Mouse (Mus musculus): ENCODE results near the gene Smad3. TPM values are rescaled to one million over a fixed set of nuclear protein-coding genes. Genes with fewer than 3 reads are reported as not detected.
A peak's percentile ranks its signal among the peaks of the same experiment; 100 is the strongest.

Smad3 gene
- polyA plus RNA-seq, 1 experiment: 25.5 TPM

DNA sequence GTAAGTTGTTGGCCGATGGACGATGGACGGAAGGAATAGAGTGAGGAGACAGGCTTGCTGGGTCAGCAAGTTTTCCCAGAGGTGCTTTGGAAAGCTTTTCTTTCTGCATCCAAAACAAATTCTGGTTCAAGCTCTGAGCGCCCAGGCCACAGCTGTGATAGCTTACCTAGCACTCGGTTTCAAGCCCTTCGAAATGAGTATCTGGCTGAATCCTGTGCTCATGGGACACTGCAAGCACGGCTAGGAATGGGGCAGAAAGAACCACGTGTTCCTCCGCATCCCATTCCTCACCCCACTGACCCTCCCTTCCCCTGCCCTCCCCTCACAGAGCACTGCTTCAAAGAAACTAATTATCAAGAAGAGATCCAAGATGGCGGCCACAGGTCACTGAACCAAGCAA, 28.8 kb downstream of the Smad3 start:
- H3K36me3 ChIP-seq (ENCODE audit: control insufficient read depth, insufficient read depth): no peaks in the 10 kb centered on the region
- no peaks in the 10 kb centered on the region for H3K27me3 ChIP-seq (ENCODE audit: control insufficient read depth, insufficient read depth, insufficient read length)
- no peak overlapping the region for H3K4me3 ChIP-seq
- H3K4me2 ChIP-seq (ENCODE audit: low read depth): no peak overlapping the region
- H3ac ChIP-seq (ENCODE audit: control insufficient read depth, insufficient read length): no peak overlapping the region
- peaks cover 5% of the 10 kb centered on the region for H3K79me2 ChIP-seq (ENCODE audit: control insufficient read depth, insufficient read depth)
- TF ChIP-seq SRF (IDR thresholded peaks at IDR 0.05; ENCODE audit: control insufficient read depth, insufficient read length, low read depth) (no peak), MYOG (IDR thresholded peaks at IDR 0.05; ENCODE audit: control insufficient read depth in 1 of 3, insufficient read depth in 1 of 3, insufficient read length in 2 of 3, low read depth in 2 of 3) (no peak), POLR2A (IDR thresholded peaks at IDR 0.05; ENCODE audit: insufficient read length, low read depth) (no peak), POLR2AphosphoS2 (IDR thresholded peaks at IDR 0.05; ENCODE audit: insufficient read length, low read depth) (no peak), TCF3 (IDR thresholded peaks at IDR 0.05; ENCODE audit: insufficient read length, low read depth) (no peak), USF1 (IDR thresholded peaks at IDR 0.05; ENCODE audit: low read depth) (no peak), MAX (IDR thresholded peaks at IDR 0.05; ENCODE audit: low read depth) (no peak), MYOD1 (IDR thresholded peaks at IDR 0.05; ENCODE audit: control insufficient read depth in 1 of 3, insufficient read length in 2 of 3, low read depth in 2 of 3) (no peak), CEBPB (IDR thresholded peaks at IDR 0.05; ENCODE audit: insufficient read depth, poor library complexity, severe bottlenecking) (no peak), TCF12 (IDR thresholded peaks at IDR 0.05; ENCODE audit: insufficient read depth, poor library complexity, severe bottlenecking) (no peak), REST (IDR thresholded peaks at IDR 0.05; ENCODE audit: insufficient read depth, insufficient read length) (no peak), E2F4 (IDR thresholded peaks at IDR 0.05; ENCODE audit: insufficient read depth) (no peak)

DNA sequence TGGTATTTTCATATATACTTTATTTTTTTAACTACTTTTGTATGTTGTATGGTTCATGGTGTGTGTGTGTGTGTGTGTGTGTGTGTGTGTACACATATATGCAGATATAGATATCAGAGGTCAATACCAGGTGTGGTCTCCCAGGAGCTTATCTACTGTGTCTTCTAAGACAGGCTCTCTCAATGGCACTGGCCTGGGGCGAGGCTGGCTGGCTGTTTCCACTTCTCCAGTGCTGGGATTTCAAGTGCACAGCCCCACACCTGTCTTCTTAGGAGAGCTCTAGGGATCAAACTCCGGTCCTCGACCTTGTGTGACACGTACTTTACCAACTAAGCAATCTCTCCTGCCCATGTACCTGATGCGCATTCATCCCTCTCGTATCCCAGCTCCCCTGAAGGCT, 30.7 kb downstream of the Smad3 start:
- TF ChIP-seq SRF (IDR thresholded peaks at IDR 0.05; ENCODE audit: control insufficient read depth, insufficient read length, low read depth) (no peak), TCF12 (IDR thresholded peaks at IDR 0.05; ENCODE audit: insufficient read depth, poor library complexity, severe bottlenecking) (no peak), MYOD1 (IDR thresholded peaks at IDR 0.05; ENCODE audit: control insufficient read depth in 1 of 3, insufficient read length in 2 of 3, low read depth in 2 of 3) (no peak), POLR2A (IDR thresholded peaks at IDR 0.05; ENCODE audit: insufficient read length, low read depth) (no peak), TCF3 (IDR thresholded peaks at IDR 0.05; ENCODE audit: insufficient read length, low read depth) (no peak), REST (IDR thresholded peaks at IDR 0.05; ENCODE audit: insufficient read depth, insufficient read length) (no peak), E2F4 (IDR thresholded peaks at IDR 0.05; ENCODE audit: insufficient read depth) (no peak), POLR2AphosphoS2 (IDR thresholded peaks at IDR 0.05; ENCODE audit: insufficient read length, low read depth) (no peak), MAX (IDR thresholded peaks at IDR 0.05; ENCODE audit: low read depth) (no peak), MYOG (IDR thresholded peaks at IDR 0.05; ENCODE audit: control insufficient read depth in 1 of 3, insufficient read depth in 1 of 3, insufficient read length in 2 of 3, low read depth in 2 of 3) (no peak), CEBPB (IDR thresholded peaks at IDR 0.05; ENCODE audit: insufficient read depth, poor library complexity, severe bottlenecking) (no peak)
- peaks cover 6% of the 10 kb centered on the region for H3K79me2 ChIP-seq (ENCODE audit: control insufficient read depth, insufficient read depth)
- H3K36me3 ChIP-seq (ENCODE audit: control insufficient read depth, insufficient read depth): no peaks in the 10 kb centered on the region
- no peaks in the 10 kb centered on the region for H3K27me3 ChIP-seq (ENCODE audit: control insufficient read depth, insufficient read depth, insufficient read length)
- H3K4me2 ChIP-seq (ENCODE audit: low read depth): peak overlapping the region; percentile 67
- no peak overlapping the region for H3ac ChIP-seq (ENCODE audit: control insufficient read depth, insufficient read length)
- no peak overlapping the region for H3K4me3 ChIP-seq

DNA sequence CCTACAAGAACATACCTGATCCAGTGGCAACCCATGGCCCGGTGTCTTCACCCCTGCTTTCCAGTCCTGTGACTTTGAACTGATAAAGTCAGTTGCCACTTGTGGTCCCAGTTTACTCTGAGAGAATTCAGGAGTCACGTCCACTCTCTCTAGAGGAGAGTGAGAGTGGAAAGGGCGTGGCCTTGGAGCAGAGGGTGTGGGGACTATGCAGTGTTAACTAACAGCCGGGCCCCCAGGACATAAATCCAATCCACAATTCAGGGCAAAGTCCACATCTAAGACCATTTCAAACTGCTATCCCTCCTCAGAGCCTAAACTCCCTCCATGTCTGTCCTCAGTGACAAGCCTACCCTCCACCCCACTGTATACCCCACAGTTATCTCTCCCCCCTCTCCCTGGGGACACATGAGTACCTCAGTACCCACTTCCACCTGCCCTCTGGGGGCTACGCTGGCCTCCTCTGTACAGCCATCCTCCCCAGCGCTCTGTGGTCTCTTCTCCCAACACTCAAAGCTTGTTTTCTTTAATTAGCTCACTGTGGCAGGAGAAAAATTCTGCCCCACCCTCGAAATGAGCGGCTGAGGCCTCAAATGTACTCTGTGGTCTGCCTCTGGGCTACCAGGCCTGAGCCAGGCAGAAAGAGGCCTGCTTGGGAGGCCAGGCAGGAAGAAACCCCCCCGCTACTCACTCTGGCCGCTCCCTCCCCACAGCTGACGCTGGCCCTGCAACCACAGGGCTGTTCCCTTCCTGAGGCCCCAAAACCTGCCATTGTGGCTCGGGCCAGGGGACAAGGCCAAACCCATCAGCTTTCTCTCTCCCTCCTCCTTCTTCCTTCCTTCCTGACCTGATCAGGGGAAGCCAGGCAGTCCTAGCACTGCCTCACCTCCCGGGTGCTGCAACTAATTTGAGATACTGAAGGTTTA, 31.4 kb downstream of the Smad3 start:
- no peaks in the 10 kb centered on the region for H3K36me3 ChIP-seq (ENCODE audit: control insufficient read depth, insufficient read depth)
- H3K27me3 ChIP-seq (ENCODE audit: control insufficient read depth, insufficient read depth, insufficient read length): no peaks in the 10 kb centered on the region
- TF ChIP-seq MAX (IDR thresholded peaks at IDR 0.05; ENCODE audit: low read depth): no peak
- peak in 2 of 3 experiments; percentile 77 to 91 for TF ChIP-seq MYOD1 (IDR thresholded peaks at IDR 0.05; ENCODE audit: control insufficient read depth in 1 of 3, insufficient read length in 2 of 3, low read depth in 2 of 3)
- TF ChIP-seq MYOG (IDR thresholded peaks at IDR 0.05; ENCODE audit: control insufficient read depth in 1 of 3, insufficient read depth in 1 of 3, insufficient read length in 2 of 3, low read depth in 2 of 3): peak; percentile 38 to 95 (median 84)
- TF ChIP-seq TCF3 (IDR thresholded peaks at IDR 0.05; ENCODE audit: insufficient read length, low read depth): peak; percentile 36
- TF ChIP-seq POLR2AphosphoS2 (IDR thresholded peaks at IDR 0.05; ENCODE audit: insufficient read length, low read depth): no peak
- no peak for TF ChIP-seq REST (IDR thresholded peaks at IDR 0.05; ENCODE audit: insufficient read depth, insufficient read length)
- no peak for TF ChIP-seq POLR2A (IDR thresholded peaks at IDR 0.05; ENCODE audit: insufficient read length, low read depth)
- TF ChIP-seq CEBPB (IDR thresholded peaks at IDR 0.05; ENCODE audit: insufficient read depth, poor library complexity, severe bottlenecking): no peak
- H3K4me3 ChIP-seq: no peak overlapping the region
- H3K4me2 ChIP-seq (ENCODE audit: low read depth): peak overlapping the region; percentile 67
- no peak overlapping the region for H3ac ChIP-seq (ENCODE audit: control insufficient read depth, insufficient read length)
- peaks cover 6% of the 10 kb centered on the region for H3K79me2 ChIP-seq (ENCODE audit: control insufficient read depth, insufficient read depth)

DNA sequence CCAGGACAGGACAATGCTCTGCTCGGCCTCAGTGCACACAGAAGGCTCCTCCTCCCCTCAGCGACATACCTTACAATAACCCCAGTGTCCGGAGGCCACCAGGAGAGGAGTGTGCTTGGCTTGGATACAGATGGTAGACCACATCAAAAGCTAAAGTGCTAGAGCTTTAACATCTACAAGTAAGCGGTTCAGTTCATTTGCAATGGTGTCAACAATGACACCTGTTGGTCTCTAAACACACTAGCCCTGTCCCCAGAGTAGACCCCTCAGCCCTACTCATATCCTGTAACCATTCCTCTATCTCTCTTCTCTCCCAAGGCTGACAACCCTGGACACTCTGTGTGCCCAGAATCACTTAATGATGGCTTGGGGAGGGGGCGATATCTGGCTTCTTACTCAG, 33.0 kb downstream of the Smad3 start:
- TF ChIP-seq E2F4 (IDR thresholded peaks at IDR 0.05; ENCODE audit: insufficient read depth) (no peak), MYOD1 (IDR thresholded peaks at IDR 0.05; ENCODE audit: control insufficient read depth in 1 of 3, insufficient read length in 2 of 3, low read depth in 2 of 3) (no peak), CEBPB (IDR thresholded peaks at IDR 0.05; ENCODE audit: insufficient read depth, poor library complexity, severe bottlenecking) (no peak), SRF (IDR thresholded peaks at IDR 0.05; ENCODE audit: control insufficient read depth, insufficient read length, low read depth) (no peak)
- no peaks in the 10 kb centered on the region for H3K36me3 ChIP-seq (ENCODE audit: control insufficient read depth, insufficient read depth)
- H3ac ChIP-seq (ENCODE audit: control insufficient read depth, insufficient read length): no peak overlapping the region
- no peak overlapping the region for H3K4me2 ChIP-seq (ENCODE audit: low read depth)
- no peak overlapping the region for H3K4me3 ChIP-seq
- peaks cover 9% of the 10 kb centered on the region for H3K79me2 ChIP-seq (ENCODE audit: control insufficient read depth, insufficient read depth)
- no peaks in the 10 kb centered on the region for H3K27me3 ChIP-seq (ENCODE audit: control insufficient read depth, insufficient read depth, insufficient read length)
